Mouse (Mus musculus) thymus, postnatal 10 days (tissue): ENCODE measurements around the gene Lpgat1.

ENCODE experiments used
- DNase-seq, 2 experiments: peaks; one replicate each; pipeline ENCODE4 v3.0.0; 2021; ENCODE audit warnings: low spot score in 2 of 2

Lpgat1 gene

GRCm38 (mm10) chr1:191717601-191718498 lies at the start of gene Lpgat1:
Gene Lpgat1 (plus strand): TSS chr1:191717834.
- peak; percentile 48 to 69 for DNase-seq

GRCm38 (mm10) chr1:191668030-191668429 lies 49.6 kb upstream of the Lpgat1 start:
- DNase-seq: peak in 1 of 2 experiments; percentile 6

GRCm38 (mm10) chr1:191674071-191674470 lies 43.6 kb upstream of the Lpgat1 start:
- DNase-seq: no peak

- no peak for DNase-seq
Observed at GRCm38 (mm10) chr1:191681633-191682032, 36.0 kb upstream of the Lpgat1 start.

- DNase-seq: no peak
Observed at GRCm38 (mm10) chr1:191687531-191687930, 30.1 kb upstream of the Lpgat1 start.

GRCm38 (mm10) chr1:191693231-191693630 lies 24.4 kb upstream of the Lpgat1 start:
- no peak for DNase-seq

- DNase-seq: peak; percentile 6 to 14
Observed at GRCm38 (mm10) chr1:191698253-191698795, 19.3 kb upstream of the Lpgat1 start.

GRCm38 (mm10) chr1:191704535-191704934 lies 13.1 kb upstream of the Lpgat1 start:
- no peak for DNase-seq

- no peak for DNase-seq
Observed at GRCm38 (mm10) chr1:191706541-191707078, 11.0 kb upstream of the Lpgat1 start.

- no peak for DNase-seq
Observed at GRCm38 (mm10) chr1:191709811-191710210, 7.8 kb upstream of the Lpgat1 start.

GRCm38 (mm10) chr1:191712224-191712838 lies 5.3 kb upstream of the Lpgat1 start:
- DNase-seq: no peak

GRCm38 (mm10) chr1:191713813-191714212 lies 3.8 kb upstream of the Lpgat1 start:
- no peak for DNase-seq

- DNase-seq: no peak
Observed at GRCm38 (mm10) chr1:191715150-191715549, 2.5 kb upstream of the Lpgat1 start.

GRCm38 (mm10) chr1:191717141-191717540 lies 493 bp upstream of the Lpgat1 start:
- DNase-seq: no peak

- DNase-seq: peak; percentile 18 to 49
Observed at GRCm38 (mm10) chr1:191718522-191719281, 1.1 kb downstream of the Lpgat1 start.

- DNase-seq: no peak
Observed at GRCm38 (mm10) chr1:191719326-191719725, 1.7 kb downstream of the Lpgat1 start.

- no peak for DNase-seq
Observed at GRCm38 (mm10) chr1:191720419-191720818, 2.8 kb downstream of the Lpgat1 start.

GRCm38 (mm10) chr1:191722706-191723105 lies 5.1 kb downstream of the Lpgat1 start:
- no peak for DNase-seq

- DNase-seq: no peak
Observed at GRCm38 (mm10) chr1:191723675-191724074, 6.0 kb downstream of the Lpgat1 start.

- no peak for DNase-seq
Observed at GRCm38 (mm10) chr1:191724385-191725061, 6.9 kb downstream of the Lpgat1 start.

- DNase-seq: no peak
Observed at GRCm38 (mm10) chr1:191732623-191733022, 15.0 kb downstream of the Lpgat1 start.
